Mouse (Mus musculus) E14TG2a.4 (cell line): ENCODE results near the gene Obp2a.

ENCODE experiments used
- H3K27me3 ChIP-seq: 2 replicates; pipeline ENCODE4 v1.6.1; 2014; ENCODE audit warnings: low read length, control low read depth; ENCODE audit not compliant: insufficient read depth
- H3K36me3 ChIP-seq: 2 replicates; pipeline ENCODE4 v1.6.1; 2014; ENCODE audit warnings: low read length, control low read depth; ENCODE audit not compliant: insufficient read depth
- H3K4me1 ChIP-seq: replicated peaks from 2 replicates; pipeline ENCODE4 v1.6.1; 2014; ENCODE audit warnings: low read depth, low read length, control low read depth
- H3K4me3 ChIP-seq: replicated peaks from 2 replicates; pipeline ENCODE4 v1.5.1; 2014; ENCODE audit warnings: mild to moderate bottlenecking, low read length
- H3K9me3 ChIP-seq: 2 replicates; pipeline ENCODE4 v1.6.1; 2014; ENCODE audit warnings: low read length, control low read depth
- CTCF ChIP-seq: conservative IDR thresholded peaks from 2 replicates; pipeline ENCODE4 v1.5.1; 2014; ENCODE audit warnings: low read length
- NANOG ChIP-seq: IDR thresholded peaks from 2 replicates; pipeline ENCODE4 v1.6.1; 2014; ENCODE audit warnings: borderline replicate concordance, low read length, mixed read lengths
- POU5F1 ChIP-seq: IDR thresholded peaks from 2 replicates; pipeline ENCODE4 v1.6.1; 2014; ENCODE audit warnings: low read length, borderline replicate concordance

The Obp2a gene

GRCm38 (mm10) chr2:25741671-25742070 is 41.8 kb downstream of the Obp2a start:
- Histone ChIP-seq H3K4me3 (no peak overlapping the region), H3K4me1 (no peaks in the 10 kb centered on the region), H3K27me3 (no peaks in the 10 kb centered on the region), H3K36me3 (no peaks in the 10 kb centered on the region), H3K9me3 (peaks cover 8% of the 10 kb centered on the region)
- TF ChIP-seq POU5F1 (no peak), NANOG (no peak), CTCF (no peak)
